Mouse (Mus musculus) intestine, embryonic 14.5 days (tissue): ENCODE measurements around the gene Inip. TPM values are rescaled to one million over a fixed set of nuclear protein-coding genes. Genes with fewer than 3 reads are reported as not detected.

Source experiments
- ATAC-seq: fragments of 200-750 bp; cut with Nextera tagmentation; replicated peaks from 2 replicates; pipeline ENCODE4 v1.8.0; 2017; ENCODE audit warnings: low read depth, moderate number of reproducible peaks, moderate TSS enrichment, moderate library complexity; ENCODE audit not compliant: low FRiP score, low TSS enrichment
- DNase-seq: peaks from one replicate; pipeline ENCODE4 v3.0.0-alpha.2; 2018; ENCODE audit warnings: low spot score
- H3K27ac ChIP-seq: fragments of 300-500 bp; sonication (generic); 2 replicates; pipeline ENCODE4 v1.5.1; 2014; ENCODE audit warnings: low read depth, mild to moderate bottlenecking, control low read depth
- H3K27me3 ChIP-seq: fragments of 300-500 bp; sonication (generic); replicated peaks from 2 replicates; pipeline ENCODE4 v1.6.1; 2014; ENCODE audit warnings: low read length, control low read depth; ENCODE audit not compliant: control insufficient read depth, insufficient read depth
- H3K36me3 ChIP-seq: fragments of 300-500 bp; sonication (generic); 2 replicates; pipeline ENCODE4 v1.6.1; 2014; ENCODE audit warnings: low read length, control low read depth; ENCODE audit not compliant: control insufficient read depth, insufficient read depth
- H3K4me1 ChIP-seq: fragments of 300-500 bp; sonication (generic); replicated peaks from 2 replicates; pipeline ENCODE4 v1.6.1; 2014; ENCODE audit warnings: low read length, control low read depth, mixed read lengths; ENCODE audit not compliant: control insufficient read depth, insufficient read depth
- H3K4me2 ChIP-seq: fragments of 300-500 bp; sonication (generic); 2 replicates; pipeline ENCODE4 v1.6.1; 2014; ENCODE audit warnings: low read length
- H3K4me3 ChIP-seq: fragments of 300-500 bp; sonication (generic); 2 replicates; pipeline ENCODE4 v1.5.1; 2014; ENCODE audit warnings: low read depth, low read length, control low read depth, mixed read lengths
- H3K9ac ChIP-seq: fragments of 300-500 bp; sonication (generic); 2 replicates; pipeline ENCODE4 v1.6.1; 2014; ENCODE audit warnings: mild to moderate bottlenecking, low read length
- H3K9me3 ChIP-seq: fragments of 300-500 bp; sonication (generic); 2 replicates; pipeline ENCODE4 v1.6.1; 2016; ENCODE audit warnings: low read length, control low read depth; ENCODE audit not compliant: control insufficient read depth
- WGBS: fragments of 180-500 bp; shearing (Covaris S2); extraction: QIAGEN DNeasy Blood & Tissue Kit; methylation state at CpG from one replicate; pipeline ENCODE4 v1.1.7; 2014; 5-methylcytosine and 5-hydroxymethylcytosine counted together
- polyA plus RNA-seq: library from polyadenylated mRNA; unstranded; fragments of >200 nt; fragmentation: Nextera tagmentation; extraction: Ambion mirVana; gene quantifications from 2 replicates; pipeline ENCODE4 v1.2.1, GENCODE M21; 2014

The Inip gene
- polyA plus RNA-seq, 1 experiment from 2014 or later = 55.1 TPM

- H3K4me1 ChIP-seq = 0 out of 2 replicates have a peak, but pooled peaks cover 4% of the 10 kb centered on the region
- 66% methylated on average over 5 of the region's 5 CpGs for WGBS
Observed at GRCm38 (mm10) chr4:59817790-59818189, 16.4 kb upstream of the Inip start.

GRCm38 (mm10) chr4:59816477-59816876, 15.1 kb upstream of the Inip start:
- 0 out of 2 replicates have a peak, but pooled peaks cover 4% of the 10 kb centered on the region for H3K4me1 ChIP-seq
- H3K4me3 ChIP-seq = no peak overlapping the region
- no peaks in the 10 kb centered on the region for H3K27me3 ChIP-seq
- H3K27ac ChIP-seq = no peak overlapping the region
- no peak overlapping the region for H3K4me2 ChIP-seq
- H3K36me3 ChIP-seq = no peaks in the 10 kb centered on the region
- no peak overlapping the region for H3K9ac ChIP-seq
- DNase-seq = no peak
- ATAC-seq = no peak
- WGBS = 64% methylated on average over 9 of the region's 9 CpGs
- H3K9me3 ChIP-seq = no peaks in the 10 kb centered on the region

More at GRCm38 (mm10) chr4:59817790-59818189, 16.4 kb upstream of the Inip start:
- no peak for DNase-seq
- H3K4me2 ChIP-seq = no peak overlapping the region
- no peak overlapping the region for H3K9ac ChIP-seq
- no peaks in the 10 kb centered on the region for H3K36me3 ChIP-seq
- no peak overlapping the region for H3K27ac ChIP-seq
- no peaks in the 10 kb centered on the region for H3K27me3 ChIP-seq
- H3K9me3 ChIP-seq = no peaks in the 10 kb centered on the region
- ATAC-seq = no peak
- no peak overlapping the region for H3K4me3 ChIP-seq

DNA sequence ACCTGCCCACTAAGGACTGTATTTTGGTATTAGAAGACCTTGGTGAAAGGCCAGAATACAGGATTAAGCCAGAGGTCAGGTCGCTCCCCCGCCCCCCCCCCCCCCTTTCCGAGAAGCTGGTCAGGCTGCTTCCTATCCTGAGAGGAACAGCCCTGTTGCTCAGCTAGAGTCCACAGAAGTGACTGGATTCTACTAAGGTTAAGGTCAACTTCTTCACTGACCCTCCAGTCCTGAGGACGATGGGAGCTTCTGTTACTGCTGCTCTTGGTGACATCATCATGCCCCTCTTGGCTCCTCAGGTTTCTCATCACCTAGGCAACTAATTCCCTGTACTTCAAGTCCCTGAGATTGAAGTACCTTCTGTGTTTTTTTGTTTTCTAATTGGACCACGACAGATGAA, 14.6 kb upstream of the Inip start:
- no peak overlapping the region for H3K4me3 ChIP-seq
- H3K27ac ChIP-seq = no peak overlapping the region
- no peaks in the 10 kb centered on the region for H3K27me3 ChIP-seq
- 0 out of 2 replicates have a peak, but pooled peaks cover 4% of the 10 kb centered on the region for H3K4me1 ChIP-seq
- DNase-seq (no peak), ATAC-seq (no peak)
- H3K9ac ChIP-seq = no peak overlapping the region
- H3K36me3 ChIP-seq = no peaks in the 10 kb centered on the region
- H3K4me2 ChIP-seq = no peak overlapping the region
- 53% methylated on average over 5 of the region's 5 CpGs for WGBS
- H3K9me3 ChIP-seq = no peaks in the 10 kb centered on the region

DNA sequence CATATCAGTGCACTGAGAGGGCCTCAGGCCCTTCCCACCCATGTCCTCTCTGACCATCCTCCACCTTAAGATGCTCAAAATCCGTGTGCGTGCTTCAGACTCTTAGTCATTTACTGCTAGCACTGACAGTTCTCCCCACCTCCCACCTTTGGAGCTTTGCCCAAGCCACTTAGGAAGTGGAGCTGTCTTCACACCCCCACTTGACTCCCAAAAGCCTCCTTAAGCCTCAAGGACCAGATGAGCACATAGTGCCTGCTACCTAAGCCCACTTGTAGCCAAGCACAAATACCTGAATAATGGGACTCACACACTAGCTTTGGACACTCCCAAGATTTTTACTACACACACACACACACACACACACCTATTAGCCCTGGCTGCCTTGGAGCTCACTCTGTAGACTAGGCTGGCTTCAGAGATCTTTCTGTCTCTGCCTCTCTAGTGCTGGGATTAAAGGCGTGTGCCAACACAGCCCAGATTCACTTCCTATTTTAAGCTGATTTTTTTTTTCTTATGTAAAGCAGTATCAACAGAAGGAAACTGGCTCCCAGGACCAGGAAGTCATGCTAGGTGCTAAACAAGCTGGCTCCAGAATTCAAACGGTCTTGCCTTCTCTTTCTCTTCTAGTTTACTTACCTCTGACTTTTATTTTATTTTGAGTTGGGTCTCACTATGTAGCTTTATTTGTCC, 13.9 kb upstream of the Inip start:
- Histone ChIP-seq H3K4me3 (no peak overlapping the region), H3K27ac (no peak overlapping the region), H3K9me3 (no peaks in the 10 kb centered on the region), H3K4me1 (0 out of 2 replicates have a peak, but pooled peaks cover 4% of the 10 kb centered on the region), H3K27me3 (no peaks in the 10 kb centered on the region), H3K4me2 (no peak overlapping the region), H3K36me3 (no peaks in the 10 kb centered on the region), H3K9ac (no peak overlapping the region)
- DNase-seq (no peak), ATAC-seq (no peak)
- WGBS = 73% methylated on average over 4 of the region's 4 CpGs

- Histone ChIP-seq H3K27ac (no peak overlapping the region), H3K4me3 (no peak overlapping the region), H3K4me1 (no peaks in the 10 kb centered on the region), H3K27me3 (no peaks in the 10 kb centered on the region), H3K9me3 (no peaks in the 10 kb centered on the region), H3K36me3 (no peaks in the 10 kb centered on the region), H3K9ac (no peak overlapping the region), H3K4me2 (no peak overlapping the region)
- DNase-seq (no peak), ATAC-seq (no peak)
- 39% methylated on average over 7 of the region's 7 CpGs for WGBS
Observed at GRCm38 (mm10) chr4:59814094-59814493, 12.7 kb upstream of the Inip start.

- H3K27me3 ChIP-seq = no peaks in the 10 kb centered on the region
- no peak overlapping the region for H3K9ac ChIP-seq
- no peak overlapping the region for H3K4me3 ChIP-seq
- DNase-seq = no peak
- no peak for ATAC-seq
- H3K4me2 ChIP-seq = no peak overlapping the region
- no peak overlapping the region for H3K27ac ChIP-seq
- peaks cover 8% of the 10 kb centered on the region; the same call in 1 of the 2 replicates for H3K4me1 ChIP-seq
- no peaks in the 10 kb centered on the region for H3K36me3 ChIP-seq
- WGBS = 80% methylated on average over 5 of the region's 5 CpGs
- H3K9me3 ChIP-seq = no peaks in the 10 kb centered on the region
Observed at GRCm38 (mm10) chr4:59808396-59808795, 7.0 kb upstream of the Inip start.

GRCm38 (mm10) chr4:59807521-59807920, 6.1 kb upstream of the Inip start:
- Histone ChIP-seq H3K4me2 (peak overlapping the region; percentile 97; the same call in 1 of the 2 replicates), H3K9me3 (no peaks in the 10 kb centered on the region), H3K4me3 (no peak overlapping the region), H3K27ac (no peak overlapping the region), H3K27me3 (no peaks in the 10 kb centered on the region), H3K9ac (no peak overlapping the region), H3K36me3 (no peaks in the 10 kb centered on the region), H3K4me1 (peaks cover 8% of the 10 kb centered on the region; the same call in 1 of the 2 replicates)
- 70% methylated on average over 2 of the region's 2 CpGs for WGBS
- DNase-seq = no peak
- ATAC-seq = no peak

DNA sequence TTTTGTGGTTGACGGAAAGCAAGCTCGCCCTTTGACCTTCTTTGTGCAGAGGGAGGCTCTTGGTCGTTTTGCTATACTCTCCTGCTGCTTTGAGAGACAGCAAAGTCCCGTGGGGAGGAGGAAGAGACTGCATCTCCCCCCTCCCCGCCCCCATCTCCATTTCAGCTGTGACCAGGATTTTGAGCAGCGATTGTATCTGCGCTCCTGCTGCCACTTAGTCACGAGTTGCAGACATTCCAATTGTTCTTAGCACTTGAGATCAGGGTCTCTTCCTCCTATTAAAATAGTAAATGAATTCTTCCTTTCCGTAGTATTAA, 5.4 kb upstream of the Inip start:
- WGBS = 6% methylated on average over 9 of the region's 9 CpGs
- no peak for DNase-seq

More for the DNA sequence above, 5.4 kb upstream of the Inip start:
- Histone ChIP-seq H3K9me3 (no peaks in the 10 kb centered on the region), H3K36me3 (no peaks in the 10 kb centered on the region), H3K27ac (no peak overlapping the region), H3K9ac (peak overlapping the region; percentile 72), H3K27me3 (no peaks in the 10 kb centered on the region), H3K4me1 (peaks cover 8% of the 10 kb centered on the region; the same call in 1 of the 2 replicates), H3K4me2 (peak overlapping the region; percentile 97), H3K4me3 (peak overlapping the region; percentile 87)
- ATAC-seq = no peak
